Comparison of ENCODE assay signal across 8 mouse cellular contexts in genomic region chr17:27565163-27565941, GRCm38 (mm10). TPM values are rescaled to one million over a fixed set of nuclear protein-coding genes. Genes with fewer than 3 reads are reported as not detected.
DNase-seq lines count a peak whose midpoint lies in the region; ATAC-seq and TF ChIP-seq lines count a peak whose summit lies in the region.

Gene AI413582 (minus strand): TSS chr17:27565756.

- TF ChIP-seq POLR2A in lung, adult 2 months (IDR thresholded peaks at IDR 0.05; ENCODE audit: borderline replicate concordance, extremely low read depth, low read depth, low read length): no peak; the same call in 1 of the 2 replicates

- DNase-seq in G1E (ENCODE audit: low spot score): peak; percentile 96
- DNase-seq in cerebellum, adult 18-20 months: peak; percentile 97 to 99
- DNase-seq in forebrain, postnatal 0 days: peak; percentile 95
- peak; percentile 97 to 98 for DNase-seq in heart, postnatal 36 days
- DNase-seq in layer of hippocampus, adult 2 months (ENCODE audit: low spot score in 2 of 2): peak; percentile 95 to 99
- DNase-seq in lung, adult 2 months: peak; percentile 96
- peak; percentile 98 for DNase-seq in testis, postnatal 10 days (ENCODE audit: low spot score)

- TF ChIP-seq CTCF in G1E (IDR thresholded peaks at IDR 0.05; ENCODE audit: low read depth, low read length): peak; percentile 61; the same call in 1 of the 2 replicates
- TF ChIP-seq CTCF in forebrain, postnatal 0 days (IDR thresholded peaks at IDR 0.05; ENCODE audit: low read depth): peak; percentile 96
- peak; percentile 99 for TF ChIP-seq CTCF in layer of hippocampus, adult 2 months (conservative IDR thresholded peaks at IDR 0.05)
- TF ChIP-seq CTCF in lung, adult 2 months (IDR thresholded peaks at IDR 0.05; ENCODE audit: insufficient read depth, low read length): peak; percentile 50; the same call in 1 of the 2 replicates

- peak within 1 kb of the TSS; percentile 68 for H3K9ac ChIP-seq in forebrain, postnatal 0 days
- H3K9ac ChIP-seq in neural tube, embryonic 15.5 days (replicated peaks): peak within 1 kb of the TSS; percentile 79

- WGBS in forebrain, postnatal 0 days: under 1% methylated on average over 58 of the region's 58 CpGs
- WGBS in lung, adult 2 months: under 1% methylated on average over 54 of the region's 58 CpGs
- under 1% methylated on average over 58 of the region's 58 CpGs for WGBS in neural tube, embryonic 15.5 days

- H3K36me3 ChIP-seq in G1E (replicated peaks): peaks cover 44% of the 10 kb centered on the region
- H3K36me3 ChIP-seq in forebrain, postnatal 0 days (ENCODE audit: insufficient read depth): peaks cover 5% of the 10 kb centered on the region
- peaks cover 8% of the 10 kb centered on the region; the same call in 1 of the 2 replicates for H3K36me3 ChIP-seq in neural tube, embryonic 15.5 days

- intact Hi-C loops in heart, postnatal 36 days (cut with DNase I): loop anchor here (1.0 to 10.0 kb wide), 2 partner anchors 64 to 199 kb away; no protein-coding TSS in a partner anchor

- peak; percentile 62 for ATAC-seq in G1E (ENCODE audit: extremely low read depth, insufficient number of reproducible peaks, low FRiP score, poor library complexity, severe bottlenecking)
- peak; percentile 95 for ATAC-seq in forebrain, postnatal 0 days
- ATAC-seq in neural tube, embryonic 15.5 days (ENCODE audit: low FRiP score): peak; percentile 95

- no peaks in the 10 kb centered on the region for H3K9me3 ChIP-seq in G1E (replicated peaks)
- H3K9me3 ChIP-seq in forebrain, postnatal 0 days (ENCODE audit: low read length): no peaks in the 10 kb centered on the region
- no peaks in the 10 kb centered on the region for H3K9me3 ChIP-seq in neural tube, embryonic 15.5 days (replicated peaks)

- H3K4me2 ChIP-seq in forebrain, postnatal 0 days (ENCODE audit: low read depth): peak within 1 kb of the TSS; percentile 89
- H3K4me2 ChIP-seq in neural tube, embryonic 15.5 days: peak within 1 kb of the TSS; percentile 88

- H3K4me1 ChIP-seq in G1E (ENCODE audit: insufficient read depth, low read depth, low read length): peaks cover 59% of the 10 kb centered on the region
- peaks cover 8% of the 10 kb centered on the region; the same call in 1 of the 2 replicates for H3K4me1 ChIP-seq in forebrain, postnatal 0 days (ENCODE audit: insufficient read depth)
- H3K4me1 ChIP-seq in lung, adult 2 months (ENCODE audit: control insufficient read depth, insufficient read depth, low read length): peaks cover 2% of the 10 kb centered on the region; the same call in 1 of the 2 replicates
- peaks cover 41% of the 10 kb centered on the region for H3K4me1 ChIP-seq in neural tube, embryonic 15.5 days

- peak within 1 kb of the TSS; percentile 84 for H3K4me3 ChIP-seq in G1E (ENCODE audit: low read depth, low read length)
- peak within 1 kb of the TSS; percentile 66 for H3K4me3 ChIP-seq in forebrain, postnatal 0 days (ENCODE audit: low read depth, low read length)
- H3K4me3 ChIP-seq in layer of hippocampus, adult 2 months: peak within 1 kb of the TSS; percentile 63
- H3K4me3 ChIP-seq in lung, adult 2 months (replicated peaks; ENCODE audit: extremely low read depth, low read depth, low read length): peak within 1 kb of the TSS; percentile 74
- H3K4me3 ChIP-seq in neural tube, embryonic 15.5 days (replicated peaks): peak within 1 kb of the TSS; percentile 79

- H3K27me3 ChIP-seq in G1E (ENCODE audit: insufficient read depth, low read length): peaks cover 9% of the 10 kb centered on the region
- no peaks in the 10 kb centered on the region for H3K27me3 ChIP-seq in forebrain, postnatal 0 days (ENCODE audit: insufficient read depth, low read length)
- no peaks in the 10 kb centered on the region for H3K27me3 ChIP-seq in neural tube, embryonic 15.5 days (replicated peaks)

- H3K27ac ChIP-seq in forebrain, postnatal 0 days (ENCODE audit: low read depth, low read length): peak within 1 kb of the TSS; percentile 48
- H3K27ac ChIP-seq in layer of hippocampus, adult 2 months: peak within 1 kb of the TSS; percentile 88
- peak within 1 kb of the TSS; percentile 80 for H3K27ac ChIP-seq in neural tube, embryonic 15.5 days (replicated peaks)

RNA-seq across cellular contexts. Expression of gene AI413582, which starts in this region (rescaled TPM):
- 78.2 and 85.2 TPM in 2 replicates for total RNA-seq in G1E (2014; fragmentation: Nextera tagmentation)
- total RNA-seq in G1E (2017): 50.8 and 57.0 TPM in 2 replicates
- polyA plus RNA-seq in G1E (2012): 159 and 163 TPM in 2 replicates
- total RNA-seq in forebrain, postnatal 0 days (2014; rRNA removed): 35.0 and 70.3 TPM in 2 replicates
- 85.2 and 92.8 TPM in 2 replicates for polyA plus RNA-seq in forebrain, postnatal 0 days (2015; fragmentation: Nextera tagmentation; extraction: Ambion mirVana)
- total RNA-seq in heart, postnatal 36 days (2021): 10 to 100 TPM in 1 of 2 experiments, 1 to 10 TPM in 1; 7.4 to 10.4 TPM
- 10 to 100 TPM; 61.6 to 66.1 TPM for total RNA-seq in layer of hippocampus, adult 2 months (2021)
- polyA plus RNA-seq in lung, adult 2 months (2012; rRNA removed): 42.4 and 44.2 TPM in 2 replicates
- polyA plus RNA-seq in neural tube, embryonic 15.5 days (2015; fragmentation: Nextera tagmentation; extraction: Ambion mirVana): 70.8 and 74.9 TPM in 2 replicates

Comparison
In these comparisons a context has a peak if more than half of its experiments do, and no peak if none do; other contexts are left out.
1. Peak in every context shown above with its lines: DNase-seq, ATAC-seq, H3K4me3 ChIP-seq and H3K27ac ChIP-seq.